26 mouse cellular contexts compared by ENCODE assay signal in the genomic region with DNA sequence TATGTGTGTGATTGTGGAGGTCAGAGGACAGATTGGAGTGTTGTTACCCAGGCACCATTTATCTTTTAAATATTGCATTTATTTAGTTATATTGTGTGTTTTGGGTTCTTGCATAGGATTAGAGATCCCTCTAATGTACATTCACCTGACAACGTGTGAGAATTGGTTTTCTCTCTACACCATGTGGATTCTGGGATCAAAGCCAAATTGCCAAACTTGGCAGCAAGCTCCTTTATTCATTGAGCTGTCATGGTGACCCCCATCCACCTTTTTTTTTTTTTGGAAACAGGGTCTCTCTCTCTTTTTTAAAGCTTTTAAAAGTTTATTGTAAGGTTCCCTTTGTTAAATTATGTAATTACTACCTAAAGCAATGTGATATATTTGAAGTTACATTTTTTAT. TPM values are rescaled to one million over a fixed set of nuclear protein-coding genes. Genes with fewer than 3 reads are reported as not detected.
DNase-seq lines count a peak whose midpoint lies in the region; ATAC-seq and TF ChIP-seq lines count a peak whose summit lies in the region.
"Had no signal": no experiment of that assay in that cellular context is flagged by ENCODE, and none has a peak within 500 bp of the region (broad histone marks: within the 10 kb centered on the region; RNA-seq: fewer than 3 reads in every experiment).

No protein-coding gene starts in this region.

- no peak for TF ChIP-seq CTCF in midbrain, postnatal 0 days (IDR thresholded peaks at IDR 0.05)

- no peak for ATAC-seq in hindbrain, embryonic 14.5 days (ENCODE audit: low FRiP score)
- ATAC-seq in hindbrain, embryonic 11.5 days (ENCODE audit: low FRiP score) = no peak
- no peak for ATAC-seq in limb, embryonic 14.5 days (ENCODE audit: low FRiP score, low read depth)
- ATAC-seq in midbrain, postnatal 0 days (ENCODE audit: low FRiP score) = no peak
- ATAC-seq in midbrain, embryonic 15.5 days (replicated peaks) = no peak
- ATAC-seq: activated CD4-positive, CD25-positive, alpha-beta regulatory T cell, adult 4 months; forebrain, embryonic 15.5 days; Patski had no signal

- no peak overlapping the region for H3K4me2 ChIP-seq in hindbrain, embryonic 14.5 days (replicated peaks)
- H3K4me2 ChIP-seq in hindbrain, embryonic 11.5 days (replicated peaks; ENCODE audit: low read depth, low read length) = no peak overlapping the region
- H3K4me2 ChIP-seq in limb, embryonic 14.5 days (replicated peaks; ENCODE audit: low read depth, low read length, severe bottlenecking) = no peak overlapping the region
- no peak overlapping the region for H3K4me2 ChIP-seq in midbrain, postnatal 0 days (ENCODE audit: low read depth, low read length, poor library complexity, severe bottlenecking)
- H3K4me2 ChIP-seq in midbrain, embryonic 15.5 days = no peak overlapping the region
- H3K4me2 ChIP-seq: forebrain, embryonic 15.5 days; hindbrain, embryonic 15.5 days had no signal

- peak; percentile 73 to 79 for DNase-seq in cerebellum, postnatal 14 days
- no peak for DNase-seq in cerebellum, adult 9-10 months
- peak; percentile 56 for DNase-seq in hindbrain, embryonic 14.5 days (ENCODE audit: low spot score)
- DNase-seq in hindbrain, embryonic 11.5 days (ENCODE audit: low spot score) = no peak
- peak; percentile 6 for DNase-seq in limb, embryonic 14.5 days (ENCODE audit: low spot score)
- no peak for DNase-seq in limb, embryonic 10.5 days (ENCODE audit: low spot score)
- DNase-seq in midbrain, postnatal 0 days (ENCODE audit: low spot score) = peak; percentile 67
- DNase-seq: adrenal gland, postnatal 14 days; cerebellum, adult 11 months; cerebellum, adult 8-10 months; gastrocnemius, postnatal 14 days; heart, postnatal 36 days; kidney, adult 11 months had no signal

- H3K27me3 ChIP-seq in hindbrain, embryonic 14.5 days (ENCODE audit: control insufficient read depth, insufficient read depth, low read length) = no peaks in the 10 kb centered on the region
- no peaks in the 10 kb centered on the region for H3K27me3 ChIP-seq in hindbrain, embryonic 11.5 days (ENCODE audit: control insufficient read depth, insufficient read depth, low read length)
- H3K27me3 ChIP-seq in limb, embryonic 14.5 days (ENCODE audit: control insufficient read depth, insufficient read depth, low read length) = no peaks in the 10 kb centered on the region
- no peaks in the 10 kb centered on the region for H3K27me3 ChIP-seq in limb, embryonic 10.5 days (ENCODE audit: low read depth, poor library complexity, severe bottlenecking)
- no peaks in the 10 kb centered on the region for H3K27me3 ChIP-seq in midbrain, postnatal 0 days (ENCODE audit: insufficient read depth, low read length)
- no peaks in the 10 kb centered on the region for H3K27me3 ChIP-seq in midbrain, embryonic 15.5 days (replicated peaks)
- H3K27me3 ChIP-seq: forebrain, embryonic 15.5 days; heart, embryonic 12.5 days; hindbrain, embryonic 15.5 days had no signal

- WGBS in hindbrain, embryonic 14.5 days = 28% methylated on average over 1 of the region's 1 CpGs
- 68% methylated on average over 1 of the region's 1 CpGs for WGBS in hindbrain, embryonic 11.5 days
- 29% methylated on average over 1 of the region's 1 CpGs for WGBS in limb, embryonic 14.5 days
- 62% methylated on average over 1 of the region's 1 CpGs for WGBS in limb, embryonic 10.5 days
- WGBS in midbrain, postnatal 0 days = 23% methylated on average over 1 of the region's 1 CpGs
- WGBS in midbrain, embryonic 15.5 days = 43% methylated on average over 1 of the region's 1 CpGs

- TF ChIP-seq POLR2A in limb, embryonic 14.5 days (IDR thresholded peaks at IDR 0.05; ENCODE audit: borderline replicate concordance, extremely low read depth, insufficient read depth, insufficient read length) = no peak

- no peak overlapping the region for H3K4me3 ChIP-seq in hindbrain, embryonic 14.5 days (replicated peaks; ENCODE audit: low read length)
- H3K4me3 ChIP-seq in hindbrain, embryonic 11.5 days (ENCODE audit: low read depth, low read length) = no peak overlapping the region
- H3K4me3 ChIP-seq in limb, embryonic 14.5 days (replicated peaks; ENCODE audit: low read length) = no peak overlapping the region
- H3K4me3 ChIP-seq in limb, embryonic 10.5 days = no peak overlapping the region
- no peak overlapping the region for H3K4me3 ChIP-seq in midbrain, postnatal 0 days (ENCODE audit: low read depth, low read length)
- no peak overlapping the region for H3K4me3 ChIP-seq in midbrain, embryonic 15.5 days
- H3K4me3 ChIP-seq: embryonic facial prominence, embryonic 10.5 days; forebrain, embryonic 15.5 days; heart, embryonic 12.5 days; hindbrain, embryonic 15.5 days had no signal

- H3K4me1 ChIP-seq in hindbrain, embryonic 14.5 days (replicated peaks; ENCODE audit: control insufficient read depth, insufficient read depth, low read length) = no peaks in the 10 kb centered on the region
- H3K4me1 ChIP-seq in hindbrain, embryonic 11.5 days (replicated peaks; ENCODE audit: control insufficient read depth, insufficient read depth, low read length) = no peaks in the 10 kb centered on the region
- no peaks in the 10 kb centered on the region for H3K4me1 ChIP-seq in limb, embryonic 14.5 days (ENCODE audit: control insufficient read depth, insufficient read depth, low read length)
- no peaks in the 10 kb centered on the region for H3K4me1 ChIP-seq in limb, embryonic 10.5 days
- H3K4me1 ChIP-seq in midbrain, postnatal 0 days (ENCODE audit: insufficient read depth, low read length) = no peaks in the 10 kb centered on the region
- H3K4me1 ChIP-seq in midbrain, embryonic 15.5 days = no peaks in the 10 kb centered on the region
- H3K4me1 ChIP-seq: embryonic facial prominence, embryonic 10.5 days; forebrain, embryonic 15.5 days; hindbrain, embryonic 15.5 days had no signal

- H3K27ac ChIP-seq in hindbrain, embryonic 14.5 days = no peak overlapping the region
- H3K27ac ChIP-seq in hindbrain, embryonic 11.5 days (ENCODE audit: low read depth, low read length) = no peak overlapping the region
- no peak overlapping the region for H3K27ac ChIP-seq in limb, embryonic 14.5 days (replicated peaks; ENCODE audit: low read depth, low read length)
- H3K27ac ChIP-seq in limb, embryonic 10.5 days = no peak overlapping the region
- H3K27ac ChIP-seq in midbrain, postnatal 0 days (ENCODE audit: low read depth, low read length) = no peak overlapping the region
- no peak overlapping the region for H3K27ac ChIP-seq in midbrain, embryonic 15.5 days
- H3K27ac ChIP-seq: embryonic facial prominence, embryonic 10.5 days; forebrain, embryonic 15.5 days; hindbrain, embryonic 15.5 days had no signal

- H3K9ac ChIP-seq in hindbrain, embryonic 14.5 days = no peak overlapping the region
- no peak overlapping the region for H3K9ac ChIP-seq in hindbrain, embryonic 11.5 days (ENCODE audit: low read depth, low read length)
- H3K9ac ChIP-seq in limb, embryonic 14.5 days (ENCODE audit: low read depth, low read length, severe bottlenecking) = no peak overlapping the region
- no peak overlapping the region for H3K9ac ChIP-seq in midbrain, postnatal 0 days (replicated peaks; ENCODE audit: low read length, poor library complexity, severe bottlenecking)
- no peak overlapping the region for H3K9ac ChIP-seq in midbrain, embryonic 15.5 days
- H3K9ac ChIP-seq: forebrain, embryonic 15.5 days; heart, embryonic 12.5 days; hindbrain, embryonic 15.5 days had no signal

- H3K9me3 ChIP-seq in hindbrain, embryonic 14.5 days (ENCODE audit: control insufficient read depth, low read length) = no peaks in the 10 kb centered on the region
- H3K9me3 ChIP-seq in hindbrain, embryonic 11.5 days (ENCODE audit: control insufficient read depth, low read length) = no peaks in the 10 kb centered on the region
- H3K9me3 ChIP-seq in limb, embryonic 14.5 days (ENCODE audit: control insufficient read depth, low read length) = no peaks in the 10 kb centered on the region
- H3K9me3 ChIP-seq in limb, embryonic 10.5 days (replicated peaks) = no peaks in the 10 kb centered on the region
- no peaks in the 10 kb centered on the region for H3K9me3 ChIP-seq in midbrain, postnatal 0 days (ENCODE audit: low read length)
- H3K9me3 ChIP-seq in midbrain, embryonic 15.5 days = no peaks in the 10 kb centered on the region
- H3K9me3 ChIP-seq: forebrain, embryonic 15.5 days; heart, embryonic 12.5 days; hindbrain, embryonic 15.5 days had no signal

- H3K36me3 ChIP-seq in hindbrain, embryonic 14.5 days (replicated peaks; ENCODE audit: control insufficient read depth, insufficient read depth) = no peaks in the 10 kb centered on the region
- no peaks in the 10 kb centered on the region for H3K36me3 ChIP-seq in hindbrain, embryonic 11.5 days (ENCODE audit: control insufficient read depth, insufficient read depth, low read length)
- no peaks in the 10 kb centered on the region for H3K36me3 ChIP-seq in limb, embryonic 14.5 days (ENCODE audit: control insufficient read depth, insufficient read depth, low read length)
- no peaks in the 10 kb centered on the region for H3K36me3 ChIP-seq in limb, embryonic 10.5 days
- H3K36me3 ChIP-seq in midbrain, postnatal 0 days (ENCODE audit: insufficient read depth, low read length) = no peaks in the 10 kb centered on the region
- H3K36me3 ChIP-seq in midbrain, embryonic 15.5 days (replicated peaks) = no peaks in the 10 kb centered on the region
- H3K36me3 ChIP-seq: embryonic facial prominence, embryonic 10.5 days; forebrain, embryonic 15.5 days; heart, embryonic 12.5 days; hindbrain, embryonic 15.5 days had no signal

RNA-seq across cellular contexts. Expression of a gene that starts 0.6 kb away (rescaled TPM):
- polyA plus RNA-seq in hindbrain, embryonic 14.5 days (2014; fragmentation: Nextera tagmentation; extraction: Ambion mirVana) = not detected in 2 replicates
- polyA plus RNA-seq in hindbrain, embryonic 11.5 days (2014; fragmentation: Nextera tagmentation; extraction: Ambion mirVana) = 0.39 TPM in 1 of 2 replicates, not detected in the other
- polyA plus RNA-seq in limb, embryonic 14.5 days (2012; rRNA removed) = not detected in 2 replicates
- 0.25 TPM in 1 of 2 replicates, not detected in the other for polyA plus RNA-seq in limb, embryonic 14.5 days (2014; fragmentation: Nextera tagmentation; extraction: Ambion mirVana)
- polyA plus RNA-seq in limb, embryonic 10.5 days (2016; fragmentation: Nextera tagmentation; extraction: Ambion mirVana) = not detected in 2 replicates
- total RNA-seq in midbrain, postnatal 0 days (2014; rRNA removed) = not detected in 2 replicates
- polyA plus RNA-seq in midbrain, postnatal 0 days (2015; fragmentation: Nextera tagmentation; extraction: Ambion mirVana) = not detected in 2 replicates
- polyA plus RNA-seq in midbrain, embryonic 15.5 days (2015; fragmentation: Nextera tagmentation; extraction: Ambion mirVana) = not detected in 2 replicates
- total RNA-seq: adrenal gland, adult 18-20 months; gastrocnemius, adult 18-20 months; MEL had no signal
- polyA plus RNA-seq: activated CD4-positive, CD25-positive, alpha-beta regulatory T cell, adult 4 months; C2C12; embryonic facial prominence, embryonic 14.5 days; forebrain, embryonic 15.5 days; intestine, embryonic 14.5 days; Patski had no signal

RNA-seq across cellular contexts. Expression of a gene that starts 27.1 kb away (rescaled TPM):
- polyA plus RNA-seq in hindbrain, embryonic 14.5 days (2014; fragmentation: Nextera tagmentation; extraction: Ambion mirVana) = 0.33 and 0.37 TPM in 2 replicates
- 0.15 and 0.49 TPM in 2 replicates for polyA plus RNA-seq in hindbrain, embryonic 11.5 days (2014; fragmentation: Nextera tagmentation; extraction: Ambion mirVana)
- polyA plus RNA-seq in limb, embryonic 14.5 days (2012; rRNA removed) = 0.19 and 0.23 TPM in 2 replicates
- polyA plus RNA-seq in limb, embryonic 14.5 days (2014; fragmentation: Nextera tagmentation; extraction: Ambion mirVana) = 0.25 and 0.37 TPM in 2 replicates
- polyA plus RNA-seq in limb, embryonic 10.5 days (2016; fragmentation: Nextera tagmentation; extraction: Ambion mirVana) = 0.21 and 0.40 TPM in 2 replicates
- total RNA-seq in midbrain, postnatal 0 days (2014; rRNA removed) = not detected in 2 replicates
- polyA plus RNA-seq in midbrain, postnatal 0 days (2015; fragmentation: Nextera tagmentation; extraction: Ambion mirVana) = 0.22 and 0.41 TPM in 2 replicates
- polyA plus RNA-seq in midbrain, embryonic 15.5 days (2015; fragmentation: Nextera tagmentation; extraction: Ambion mirVana) = 0.41 and 0.57 TPM in 2 replicates
- total RNA-seq: gastrocnemius, adult 18-20 months; MEL had no signal

RNA-seq across cellular contexts. Expression of a gene that starts 27.7 kb away (rescaled TPM):
- polyA plus RNA-seq in hindbrain, embryonic 14.5 days (2014; fragmentation: Nextera tagmentation; extraction: Ambion mirVana) = 0.17 TPM in 1 of 2 replicates, not detected in the other
- polyA plus RNA-seq in hindbrain, embryonic 11.5 days (2014; fragmentation: Nextera tagmentation; extraction: Ambion mirVana) = not detected in 2 replicates
- polyA plus RNA-seq in limb, embryonic 14.5 days (2012; rRNA removed) = 0.17 and 0.19 TPM in 2 replicates
- polyA plus RNA-seq in limb, embryonic 14.5 days (2014; fragmentation: Nextera tagmentation; extraction: Ambion mirVana) = 0.65 and 0.67 TPM in 2 replicates
- polyA plus RNA-seq in limb, embryonic 10.5 days (2016; fragmentation: Nextera tagmentation; extraction: Ambion mirVana) = not detected in 2 replicates
- total RNA-seq in midbrain, postnatal 0 days (2014; rRNA removed) = 0.11 TPM in 1 of 2 replicates, not detected in the other
- polyA plus RNA-seq in midbrain, postnatal 0 days (2015; fragmentation: Nextera tagmentation; extraction: Ambion mirVana) = not detected in 2 replicates
- 0.23 TPM in 1 of 2 replicates, not detected in the other for polyA plus RNA-seq in midbrain, embryonic 15.5 days (2015; fragmentation: Nextera tagmentation; extraction: Ambion mirVana)
- total RNA-seq: gastrocnemius, postnatal 14 days; MEL had no signal
- polyA plus RNA-seq: activated CD4-positive, CD25-positive, alpha-beta regulatory T cell, adult 4 months; C2C12; embryonic facial prominence, embryonic 10.5 days; forebrain, embryonic 15.5 days; heart, embryonic 12.5 days; intestine, embryonic 14.5 days; Patski had no signal

RNA-seq across cellular contexts. Expression of a gene that starts 44.9 kb away (rescaled TPM):
- 47.7 and 51.2 TPM in 2 replicates for polyA plus RNA-seq in hindbrain, embryonic 14.5 days (2014; fragmentation: Nextera tagmentation; extraction: Ambion mirVana)
- polyA plus RNA-seq in hindbrain, embryonic 11.5 days (2014; fragmentation: Nextera tagmentation; extraction: Ambion mirVana) = 34.2 and 40.8 TPM in 2 replicates
- 40.5 and 41.2 TPM in 2 replicates for polyA plus RNA-seq in limb, embryonic 14.5 days (2012; rRNA removed)
- polyA plus RNA-seq in limb, embryonic 14.5 days (2014; fragmentation: Nextera tagmentation; extraction: Ambion mirVana) = 28.8 and 31.7 TPM in 2 replicates
- 44.3 and 46.0 TPM in 2 replicates for polyA plus RNA-seq in limb, embryonic 10.5 days (2016; fragmentation: Nextera tagmentation; extraction: Ambion mirVana)
- total RNA-seq in midbrain, postnatal 0 days (2014; rRNA removed) = 59.7 and 65.3 TPM in 2 replicates
- 67.0 and 68.3 TPM in 2 replicates for polyA plus RNA-seq in midbrain, postnatal 0 days (2015; fragmentation: Nextera tagmentation; extraction: Ambion mirVana)
- polyA plus RNA-seq in midbrain, embryonic 15.5 days (2015; fragmentation: Nextera tagmentation; extraction: Ambion mirVana) = 66.6 and 68.4 TPM in 2 replicates

RNA-seq across cellular contexts. Expression of a gene that starts 48.9 kb away (rescaled TPM):
- 14.9 and 23.1 TPM in 2 replicates for polyA plus RNA-seq in hindbrain, embryonic 14.5 days (2014; fragmentation: Nextera tagmentation; extraction: Ambion mirVana)
- 7.2 and 8.1 TPM in 2 replicates for polyA plus RNA-seq in hindbrain, embryonic 11.5 days (2014; fragmentation: Nextera tagmentation; extraction: Ambion mirVana)
- 7.3 and 7.9 TPM in 2 replicates for polyA plus RNA-seq in limb, embryonic 14.5 days (2012; rRNA removed)
- 14.1 and 18.2 TPM in 2 replicates for polyA plus RNA-seq in limb, embryonic 14.5 days (2014; fragmentation: Nextera tagmentation; extraction: Ambion mirVana)
- polyA plus RNA-seq in limb, embryonic 10.5 days (2016; fragmentation: Nextera tagmentation; extraction: Ambion mirVana) = 11.0 and 12.6 TPM in 2 replicates
- total RNA-seq in midbrain, postnatal 0 days (2014; rRNA removed) = 14.7 and 33.3 TPM in 2 replicates
- polyA plus RNA-seq in midbrain, postnatal 0 days (2015; fragmentation: Nextera tagmentation; extraction: Ambion mirVana) = 20.1 and 20.3 TPM in 2 replicates
- 18.3 and 19.0 TPM in 2 replicates for polyA plus RNA-seq in midbrain, embryonic 15.5 days (2015; fragmentation: Nextera tagmentation; extraction: Ambion mirVana)
- total RNA-seq: MEL had no signal
- polyA plus RNA-seq: activated CD4-positive, CD25-positive, alpha-beta regulatory T cell, adult 4 months had no signal

Comparison
In these comparisons a context has a peak if more than half of its experiments do, and no peak if none do; other contexts are left out.
1. DNase-seq: peak in cerebellum, postnatal 14 days (2 of 2), hindbrain, embryonic 14.5 days (single experiment), limb, embryonic 14.5 days (single experiment) and midbrain, postnatal 0 days (single experiment); none in cerebellum, adult 9-10 months (single experiment), hindbrain, embryonic 11.5 days (single experiment) and limb, embryonic 10.5 days (single experiment).